Mouse (Mus musculus) thymus, adult 2 months (tissue): ENCODE results near the gene H3f3a. TPM values are rescaled to one million over a fixed set of nuclear protein-coding genes. Genes with fewer than 3 reads are reported as not detected.
A peak's percentile ranks its signal among the peaks of the same experiment; 100 is the strongest.

Experiments used
- DNase-seq: peaks from one replicate; pipeline ENCODE4 v3.0.0; 2021
- H3K27ac ChIP-seq: fragments of 200-500 bp; 2 replicates; pipeline ENCODE4 v1.5.1; 2012; ENCODE audit warnings: low read length, control low read depth; ENCODE audit not compliant: control insufficient read depth, insufficient read depth
- H3K27me3 ChIP-seq: fragments of 200-500 bp; 2 replicates; pipeline ENCODE4 v1.6.1; 2012; ENCODE audit warnings: mild to moderate bottlenecking, low read length, moderate library complexity, mixed read lengths; ENCODE audit not compliant: control insufficient read depth, insufficient read depth
- H3K36me3 ChIP-seq: fragments of 200-500 bp; 2 replicates; pipeline ENCODE4 v1.6.1; 2012; ENCODE audit warnings: mild to moderate bottlenecking, low read length, moderate library complexity; ENCODE audit not compliant: control insufficient read depth, insufficient read depth
- H3K4me1 ChIP-seq: fragments of 200-500 bp; replicated peaks from 2 replicates; pipeline ENCODE4 v1.6.1; 2012; ENCODE audit warnings: low read length; ENCODE audit not compliant: control insufficient read depth, insufficient read depth
- H3K4me3 ChIP-seq: fragments of 200-500 bp; 2 replicates; pipeline ENCODE4 v1.5.1; 2012; ENCODE audit warnings: mild to moderate bottlenecking, low read length, control low read depth, moderate library complexity; ENCODE audit not compliant: control insufficient read depth, insufficient read depth
- CTCF ChIP-seq: fragments of 200-500 bp; IDR thresholded peaks from 2 replicates; pipeline ENCODE4 v1.5.1; 2012; ENCODE audit warnings: mild to moderate bottlenecking, control low read depth, low read length, moderate library complexity, borderline replicate concordance; ENCODE audit not compliant: control insufficient read depth, poor library complexity, insufficient read depth; ENCODE audit errors: extremely low read depth
- POLR2A ChIP-seq: fragments of 200-500 bp; IDR thresholded peaks from 2 replicates; pipeline ENCODE4 v1.6.1; 2012; ENCODE audit warnings: mild to moderate bottlenecking, low read length, control low read depth, moderate library complexity; ENCODE audit not compliant: control insufficient read depth, poor library complexity, insufficient read depth; ENCODE audit errors: extremely low read depth
- WGBS: fragments of 180-500 bp; shearing (Covaris S2); methylation state at CpG from one replicate; pipeline ENCODE4 v1.1.7; 2018; 5-methylcytosine and 5-hydroxymethylcytosine counted together
- polyA plus RNA-seq: library from polyadenylated mRNA; depleted of rRNA; stranded (reverse); fragments of >200 nt; gene quantifications from 2 replicates; pipeline ENCODE4 v1.2.3, GENCODE M21; 2012; rRNA removed

H3f3a gene
- polyA plus RNA-seq: 750 and 796 TPM in 2 replicates

DNA sequence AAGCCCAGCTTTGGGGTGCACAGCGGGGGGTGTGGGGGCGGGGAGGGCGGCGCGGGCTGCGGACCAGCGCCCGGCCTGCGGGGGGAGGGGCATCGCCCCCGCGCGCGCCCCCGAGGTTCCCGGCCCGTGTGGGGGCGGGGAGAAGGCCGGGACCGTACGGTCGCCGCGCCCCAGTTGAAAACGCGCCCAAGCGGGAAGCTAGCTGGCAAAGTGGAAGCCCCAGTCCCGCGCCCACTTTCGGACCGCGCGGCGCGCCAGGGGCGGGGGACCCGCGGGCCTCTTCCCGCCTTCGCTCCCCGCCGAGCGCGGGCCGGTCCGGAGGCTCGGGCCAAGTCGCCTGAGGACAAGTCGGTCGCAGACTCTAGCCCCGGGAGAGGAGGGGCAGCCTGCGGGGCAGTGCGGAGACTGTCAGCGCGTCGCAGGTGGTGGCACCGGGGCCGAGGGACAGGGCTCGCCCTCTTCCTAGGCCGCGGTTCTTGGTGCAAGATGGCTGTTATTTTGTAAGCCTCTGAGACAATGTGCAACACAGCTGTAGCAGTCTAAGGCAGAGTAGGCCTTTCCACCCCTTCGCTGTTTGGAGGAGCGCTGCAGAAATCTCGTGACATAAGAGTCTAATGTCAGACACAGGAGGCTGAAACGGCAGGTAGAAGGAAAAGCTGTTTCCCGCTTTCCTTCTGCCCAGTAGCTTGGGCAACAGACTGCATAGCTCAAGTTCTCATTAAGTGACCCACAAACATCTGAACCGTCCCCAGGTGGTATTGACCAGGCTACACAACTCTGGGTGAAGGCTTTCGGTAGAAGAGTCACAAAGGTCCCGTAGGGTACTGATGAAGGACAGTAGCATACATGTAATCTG lies at the start of gene H3f3a:
TSS of gene H3f3a (minus strand) at position 59 of the 856 bp plus-strand sequence.
- DNase-seq: no peak
- 3% methylated on average over 69 of the region's 69 CpGs for WGBS
- H3K27me3 ChIP-seq: no peaks in the 10 kb centered on the region
- H3K4me1 ChIP-seq: peaks cover 4% of the 10 kb centered on the region
- peaks cover 17% of the 10 kb centered on the region for H3K36me3 ChIP-seq
- H3K27ac ChIP-seq: peak within 1 kb of the TSS; percentile 93
- H3K4me3 ChIP-seq: peak within 1 kb of the TSS; percentile 89
- TF ChIP-seq CTCF (peak; percentile 32; the same call in 1 of the 2 replicates), POLR2A (peak; percentile 61; the same call in 1 of the 2 replicates)

DNA sequence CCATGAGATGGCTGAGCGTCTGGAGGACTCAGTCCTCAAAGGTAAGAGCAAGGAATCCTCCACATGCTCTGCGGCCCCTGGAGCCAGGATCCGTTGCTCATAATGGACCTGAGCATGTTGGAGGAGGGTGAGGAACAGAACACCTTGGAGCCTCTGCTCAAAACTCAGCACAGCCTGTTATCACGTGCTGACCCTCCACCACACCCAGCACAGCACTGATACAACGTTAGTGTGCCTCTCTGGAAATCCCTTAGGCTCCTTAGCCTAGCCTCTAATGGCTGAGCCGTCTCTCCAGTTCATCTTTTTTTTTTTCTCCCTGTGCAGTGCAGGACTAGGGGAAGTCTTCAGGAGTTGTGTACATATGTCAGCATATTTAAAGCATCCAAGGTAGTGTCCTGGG lies 46.3 kb upstream of the H3f3a start:
- Histone ChIP-seq H3K36me3 (peaks cover 84% of the 10 kb centered on the region), H3K27ac (no peak overlapping the region), H3K27me3 (no peaks in the 10 kb centered on the region), H3K4me1 (no peaks in the 10 kb centered on the region), H3K4me3 (no peak overlapping the region)
- no peak for DNase-seq
- no peak for TF ChIP-seq CTCF
- TF ChIP-seq POLR2A: no peak
- 95% methylated on average over 6 of the region's 6 CpGs for WGBS

DNA sequence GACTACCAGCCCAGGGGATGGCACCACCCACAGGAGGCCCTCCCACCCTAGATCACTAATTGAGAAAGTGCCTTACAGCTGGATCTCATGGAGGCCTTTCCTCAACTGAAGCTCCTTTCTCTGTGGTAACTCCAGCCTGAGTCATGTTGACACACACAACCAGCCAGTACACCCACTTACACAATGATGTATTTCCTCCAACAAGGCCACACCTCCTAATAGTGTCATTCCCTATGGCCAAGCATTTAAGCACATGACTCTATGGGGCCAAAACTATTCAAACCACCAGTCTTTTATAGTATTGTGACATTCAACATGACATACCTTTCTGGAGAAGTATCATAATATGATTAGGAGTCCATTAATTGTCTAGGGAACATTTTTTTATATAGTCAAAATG lies 45.0 kb upstream of the H3f3a start:
- H3K4me1 ChIP-seq: no peaks in the 10 kb centered on the region
- no peak for DNase-seq
- no peak overlapping the region for H3K27ac ChIP-seq
- no peak for TF ChIP-seq POLR2A
- no peak for TF ChIP-seq CTCF
- H3K27me3 ChIP-seq: no peaks in the 10 kb centered on the region
- H3K4me3 ChIP-seq: no peak overlapping the region
- H3K36me3 ChIP-seq: peaks cover 77% of the 10 kb centered on the region

DNA sequence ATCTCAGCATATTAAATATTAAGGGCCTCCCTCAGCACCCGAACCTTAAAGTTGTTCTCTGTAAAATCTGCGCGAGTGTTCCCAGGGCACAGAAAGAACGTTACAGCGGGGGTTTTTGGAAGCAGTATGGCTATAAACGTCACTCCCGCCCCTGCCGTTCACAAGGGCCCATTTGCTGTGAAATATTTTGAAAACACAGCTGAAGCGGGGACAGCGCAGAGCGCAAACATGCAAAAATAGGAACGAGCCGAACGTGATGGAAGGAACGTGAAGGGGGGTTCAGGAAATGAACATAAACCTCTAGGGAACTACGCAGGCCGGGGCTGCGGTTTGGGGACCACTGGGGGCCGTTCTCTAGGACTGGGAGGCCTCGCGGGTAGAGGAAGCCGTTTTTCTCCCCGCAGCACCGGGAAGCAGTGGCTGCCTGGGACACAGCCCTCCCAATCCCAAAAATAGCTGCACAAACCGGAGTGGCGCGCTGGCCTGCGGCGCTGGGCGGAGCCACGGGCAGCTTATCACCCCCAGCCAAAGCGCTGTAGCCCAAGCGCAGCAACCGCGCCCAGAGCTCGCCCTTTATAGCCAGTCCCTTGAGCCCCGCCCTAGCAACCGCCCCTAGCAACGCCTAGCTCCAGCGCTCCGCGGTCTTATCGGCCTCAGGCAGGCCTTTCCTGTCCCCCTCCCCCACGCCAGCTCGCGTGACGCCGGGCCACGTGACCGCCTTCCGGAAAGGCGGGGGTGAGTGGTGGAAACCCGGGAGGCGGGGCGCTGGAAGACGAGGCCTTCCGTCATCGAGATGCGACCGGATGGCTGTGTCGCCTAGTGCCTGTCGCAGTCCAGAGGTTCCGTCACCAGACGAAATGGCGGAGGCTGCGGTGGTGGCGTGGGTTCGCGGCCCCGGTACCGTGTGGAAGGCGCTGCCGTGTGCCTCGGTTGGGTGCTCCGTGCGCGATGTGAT lies 36.9 kb upstream of the H3f3a start, which contains the start of gene Sde2:
TSS of gene Sde2 (plus strand) at position 812 of the 955 bp plus-strand sequence.
- Histone ChIP-seq H3K36me3 (peaks cover 3% of the 10 kb centered on the region; the same call in 1 of the 2 replicates), H3K4me1 (peaks cover 18% of the 10 kb centered on the region), H3K27me3 (no peaks in the 10 kb centered on the region), H3K27ac (peak within 1 kb of the TSS; percentile 92), H3K4me3 (peak within 1 kb of the TSS; percentile 75)
- TF ChIP-seq CTCF (0 out of 2 replicates have a peak, but pooled peaks have one; percentile 58), POLR2A (peak; percentile 100)
- 1% methylated on average over 77 of the region's 77 CpGs for WGBS
- DNase-seq: peak; percentile 100

DNA sequence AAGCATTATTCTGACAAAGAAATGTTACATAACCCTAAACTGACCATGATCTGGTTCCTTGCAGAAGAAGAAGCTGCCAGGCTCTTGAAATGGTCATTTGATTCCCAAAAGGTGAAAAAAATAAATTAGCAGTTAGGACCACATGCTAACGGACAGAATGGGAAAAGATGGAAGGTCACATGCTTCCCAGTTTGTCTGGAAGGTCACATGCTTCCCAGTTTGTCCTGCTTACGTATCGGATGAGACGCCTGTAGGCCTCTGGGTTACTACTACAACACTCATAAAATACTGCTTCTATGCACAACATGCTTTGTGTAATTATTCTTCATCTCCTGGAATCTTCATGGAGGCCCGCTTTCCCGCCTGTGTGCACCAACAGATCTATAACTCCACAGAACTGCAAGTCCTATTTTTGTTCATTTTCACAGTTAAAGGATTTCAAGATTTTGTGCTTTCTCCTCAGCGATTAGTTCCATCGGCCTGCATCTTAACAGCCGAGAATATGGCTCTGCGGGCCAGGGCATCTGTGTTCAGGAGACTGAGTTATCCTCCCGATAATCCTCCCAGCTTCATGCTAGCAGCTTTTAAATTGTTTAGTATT lies 36.1 kb upstream of the H3f3a start:
- H3K36me3 ChIP-seq: no peaks in the 10 kb centered on the region
- DNase-seq: no peak
- WGBS: 53% methylated on average over 11 of the region's 11 CpGs
- H3K4me3 ChIP-seq: peak overlapping the region; percentile 63
- TF ChIP-seq POLR2A (no peak), CTCF (no peak)
- peaks cover 18% of the 10 kb centered on the region for H3K4me1 ChIP-seq
- peak overlapping the region; percentile 92 for H3K27ac ChIP-seq
- no peaks in the 10 kb centered on the region for H3K27me3 ChIP-seq

DNA sequence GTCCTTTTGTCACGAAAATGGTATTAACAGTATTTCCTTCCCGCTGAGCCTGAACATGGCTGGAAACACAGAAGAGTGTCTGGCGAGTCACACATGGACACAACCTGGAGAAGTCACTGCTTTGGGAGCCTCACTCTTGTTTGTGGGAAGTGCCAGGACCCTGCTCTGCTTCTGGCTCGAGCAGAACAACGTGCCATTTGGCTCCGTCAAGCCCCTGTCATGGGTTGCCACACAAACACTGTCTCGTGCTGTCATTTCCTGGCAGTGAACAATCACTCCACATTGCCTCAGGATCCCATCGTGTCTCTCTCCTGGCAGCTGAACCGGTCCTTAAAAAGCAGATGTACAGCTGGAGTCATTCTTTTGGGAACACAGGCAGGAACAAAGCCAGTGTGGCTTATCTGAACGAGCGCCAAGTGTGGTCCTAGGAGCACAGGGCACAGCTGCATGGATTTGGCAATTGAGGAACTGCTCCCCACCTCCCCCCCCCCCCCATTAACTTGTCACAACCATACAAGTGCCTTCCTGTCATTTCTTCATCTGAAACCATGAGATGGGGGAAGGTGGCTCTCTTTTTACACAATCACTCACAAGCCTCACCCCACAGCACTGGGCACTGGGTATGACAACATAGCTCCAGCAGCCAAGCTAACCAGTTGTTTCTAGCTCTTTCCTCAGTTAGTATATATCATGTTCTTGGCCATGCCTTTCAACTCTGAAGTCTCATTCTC lies 34.9 kb upstream of the H3f3a start:
- peak; percentile 56 for DNase-seq
- H3K4me1 ChIP-seq: peaks cover 18% of the 10 kb centered on the region

More for the DNA sequence above, 34.9 kb upstream of the H3f3a start:
- Histone ChIP-seq H3K36me3 (no peaks in the 10 kb centered on the region), H3K4me3 (peak overlapping the region; percentile 50), H3K27ac (peak overlapping the region; percentile 92), H3K27me3 (no peaks in the 10 kb centered on the region)
- under 1% methylated on average over 11 of the region's 11 CpGs for WGBS
- no peak for TF ChIP-seq POLR2A
- TF ChIP-seq CTCF: no peak
